Mouse (Mus musculus) hindbrain, embryonic 10.5 days (tissue): Measurements from ENCODE around the gene Lhpp. TPM values are rescaled to one million over a fixed set of nuclear protein-coding genes. Genes with fewer than 3 reads are reported as not detected.

ENCODE experiments used
- DNase-seq: peaks from one replicate; pipeline ENCODE4 v3.0.0-alpha.2; 2017; ENCODE audit warnings: low spot score
- H3K27ac ChIP-seq: fragments of 300-500 bp; sonication (generic); 2 replicates; pipeline ENCODE4 v1.5.1; 2016; ENCODE audit warnings: mild to moderate bottlenecking, moderate library complexity
- H3K27me3 ChIP-seq: fragments of 300-500 bp; sonication (generic); 2 replicates; pipeline ENCODE4 v1.6.1; 2016; ENCODE audit warnings: mild to moderate bottlenecking; ENCODE audit not compliant: poor library complexity, insufficient read depth, severe bottlenecking
- H3K36me3 ChIP-seq: fragments of 300-500 bp; sonication (generic); 2 replicates; pipeline ENCODE4 v1.6.1; 2016; ENCODE audit warnings: mild to moderate bottlenecking, moderate library complexity
- H3K4me1 ChIP-seq: fragments of 300-500 bp; sonication (generic); replicated peaks from 2 replicates; pipeline ENCODE4 v1.6.1; 2016; ENCODE audit warnings: mild to moderate bottlenecking
- H3K4me3 ChIP-seq: fragments of 300-500 bp; sonication (generic); 2 replicates; pipeline ENCODE4 v1.5.1; 2016; ENCODE audit warnings: mild to moderate bottlenecking, moderate library complexity
- H3K9me3 ChIP-seq: fragments of 300-500 bp; sonication (generic); 2 replicates; pipeline ENCODE4 v1.6.1; 2016; ENCODE audit warnings: mild to moderate bottlenecking, moderate library complexity
- WGBS: fragments of 180-500 bp; shearing (Covaris S2); methylation state at CpG from one replicate; pipeline ENCODE4 v1.1.7; 2016; 5-methylcytosine and 5-hydroxymethylcytosine counted together
- polyA plus RNA-seq: library from polyadenylated mRNA; unstranded; fragments of >200 nt; fragmentation: Nextera tagmentation; extraction: Ambion mirVana; gene quantifications from 2 replicates; pipeline ENCODE4 v1.2.1, GENCODE M21; 2016

Lhpp gene
- polyA plus RNA-seq, 1 experiment from 2014 or later = 18.9 TPM

GRCm38 (mm10) chr7:132730510-132730909, 120.1 kb downstream of the Lhpp start:
- no peaks in the 10 kb centered on the region for H3K27me3 ChIP-seq
- H3K4me1 ChIP-seq = peaks cover 68% of the 10 kb centered on the region
- H3K27ac ChIP-seq = peak overlapping the region; percentile 84; the same call in 1 of the 2 replicates
- no peak for DNase-seq
- no peak overlapping the region for H3K4me3 ChIP-seq
- H3K9me3 ChIP-seq = no peaks in the 10 kb centered on the region
- H3K36me3 ChIP-seq = peaks cover 13% of the 10 kb centered on the region
- WGBS = 81% methylated on average over 7 of the region's 7 CpGs

GRCm38 (mm10) chr7:132731558-132731957, 121.1 kb downstream of the Lhpp start:
- H3K9me3 ChIP-seq = no peaks in the 10 kb centered on the region
- H3K36me3 ChIP-seq = peaks cover 13% of the 10 kb centered on the region
- no peaks in the 10 kb centered on the region for H3K27me3 ChIP-seq
- H3K4me1 ChIP-seq = peaks cover 79% of the 10 kb centered on the region
- 39% methylated on average over 6 of the region's 6 CpGs for WGBS
- H3K4me3 ChIP-seq = no peak overlapping the region
- DNase-seq = no peak
- peak overlapping the region; percentile 84 for H3K27ac ChIP-seq

- Histone ChIP-seq H3K27me3 (no peaks in the 10 kb centered on the region), H3K4me1 (peaks cover 77% of the 10 kb centered on the region), H3K27ac (peak overlapping the region; percentile 84), H3K9me3 (no peaks in the 10 kb centered on the region), H3K36me3 (peaks cover 13% of the 10 kb centered on the region), H3K4me3 (no peak overlapping the region)
- 64% methylated on average over 6 of the region's 6 CpGs for WGBS
- DNase-seq = no peak
Measured at GRCm38 (mm10) chr7:132732136-132732789, 121.8 kb downstream of the Lhpp start.

GRCm38 (mm10) chr7:132733521-132733920, 123.1 kb downstream of the Lhpp start:
- WGBS = 61% methylated on average over 6 of the region's 6 CpGs
- H3K4me3 ChIP-seq = no peak overlapping the region
- peaks cover 26% of the 10 kb centered on the region for H3K36me3 ChIP-seq
- H3K9me3 ChIP-seq = no peaks in the 10 kb centered on the region
- H3K4me1 ChIP-seq = peaks cover 74% of the 10 kb centered on the region
- no peak for DNase-seq
- H3K27ac ChIP-seq = peak overlapping the region; percentile 84
- no peaks in the 10 kb centered on the region for H3K27me3 ChIP-seq

- H3K27me3 ChIP-seq = no peaks in the 10 kb centered on the region
- H3K4me3 ChIP-seq = no peak overlapping the region
- DNase-seq = no peak
- H3K27ac ChIP-seq = peak overlapping the region; percentile 84
- no peaks in the 10 kb centered on the region for H3K9me3 ChIP-seq
- H3K36me3 ChIP-seq = peaks cover 26% of the 10 kb centered on the region
- 79% methylated on average over 9 of the region's 9 CpGs for WGBS
- peaks cover 74% of the 10 kb centered on the region for H3K4me1 ChIP-seq
Measured at GRCm38 (mm10) chr7:132734222-132734621, 123.8 kb downstream of the Lhpp start.

- WGBS = 66% methylated on average over 5 of the region's 5 CpGs
- no peak for DNase-seq
- Histone ChIP-seq H3K4me3 (no peak overlapping the region), H3K27me3 (no peaks in the 10 kb centered on the region), H3K36me3 (peaks cover 18% of the 10 kb centered on the region), H3K4me1 (peaks cover 67% of the 10 kb centered on the region), H3K9me3 (no peaks in the 10 kb centered on the region), H3K27ac (peak overlapping the region; percentile 84)
Measured at GRCm38 (mm10) chr7:132735145-132735544, 124.7 kb downstream of the Lhpp start.

- Histone ChIP-seq H3K27me3 (no peaks in the 10 kb centered on the region), H3K4me3 (no peak overlapping the region), H3K4me1 (peaks cover 55% of the 10 kb centered on the region), H3K27ac (peak overlapping the region; percentile 84), H3K9me3 (no peaks in the 10 kb centered on the region), H3K36me3 (peaks cover 26% of the 10 kb centered on the region)
- 63% methylated on average over 17 of the region's 17 CpGs for WGBS
- DNase-seq = no peak
Measured at GRCm38 (mm10) chr7:132736099-132736862, 125.8 kb downstream of the Lhpp start.

- 94% methylated on average over 6 of the region's 6 CpGs for WGBS
- H3K9me3 ChIP-seq = no peaks in the 10 kb centered on the region
- no peaks in the 10 kb centered on the region for H3K27me3 ChIP-seq
- no peak overlapping the region for H3K27ac ChIP-seq
- H3K4me3 ChIP-seq = no peak overlapping the region
- H3K4me1 ChIP-seq = peaks cover 30% of the 10 kb centered on the region
- no peak for DNase-seq
- peaks cover 33% of the 10 kb centered on the region for H3K36me3 ChIP-seq
Measured at GRCm38 (mm10) chr7:132738844-132739243, 128.4 kb downstream of the Lhpp start.

- WGBS = 91% methylated on average over 6 of the region's 6 CpGs
- Histone ChIP-seq H3K27ac (no peak overlapping the region), H3K27me3 (no peaks in the 10 kb centered on the region), H3K9me3 (no peaks in the 10 kb centered on the region), H3K4me1 (peaks cover 20% of the 10 kb centered on the region), H3K4me3 (no peak overlapping the region), H3K36me3 (peaks cover 27% of the 10 kb centered on the region)
- DNase-seq = no peak
Measured at GRCm38 (mm10) chr7:132739829-132740228, 129.4 kb downstream of the Lhpp start.

- Histone ChIP-seq H3K4me1 (no peaks in the 10 kb centered on the region), H3K9me3 (no peaks in the 10 kb centered on the region), H3K4me3 (no peak overlapping the region), H3K27me3 (no peaks in the 10 kb centered on the region), H3K36me3 (peaks cover 31% of the 10 kb centered on the region), H3K27ac (no peak overlapping the region)
- 88% methylated on average over 5 of the region's 5 CpGs for WGBS
- DNase-seq = no peak
Measured at GRCm38 (mm10) chr7:132742912-132743311, 132.5 kb downstream of the Lhpp start.

- Histone ChIP-seq H3K4me3 (no peak overlapping the region), H3K9me3 (no peaks in the 10 kb centered on the region), H3K27ac (no peak overlapping the region), H3K27me3 (no peaks in the 10 kb centered on the region), H3K36me3 (peaks cover 26% of the 10 kb centered on the region), H3K4me1 (no peaks in the 10 kb centered on the region)
- DNase-seq = no peak
- WGBS = 86% methylated on average over 6 of the region's 6 CpGs
Measured at GRCm38 (mm10) chr7:132747096-132747495, 136.7 kb downstream of the Lhpp start.

GRCm38 (mm10) chr7:132748076-132748769, 137.8 kb downstream of the Lhpp start:
- WGBS = 86% methylated on average over 3 of the region's 3 CpGs
- no peak overlapping the region for H3K4me3 ChIP-seq
- H3K27ac ChIP-seq = no peak overlapping the region
- H3K4me1 ChIP-seq = peaks cover 2% of the 10 kb centered on the region
- H3K36me3 ChIP-seq = peaks cover 26% of the 10 kb centered on the region
- H3K27me3 ChIP-seq = no peaks in the 10 kb centered on the region
- H3K9me3 ChIP-seq = no peaks in the 10 kb centered on the region
- no peak for DNase-seq

- Histone ChIP-seq H3K9me3 (no peaks in the 10 kb centered on the region), H3K27me3 (no peaks in the 10 kb centered on the region), H3K36me3 (peaks cover 26% of the 10 kb centered on the region), H3K4me3 (no peak overlapping the region), H3K4me1 (peaks cover 14% of the 10 kb centered on the region), H3K27ac (no peak overlapping the region)
- 93% methylated on average over 11 of the region's 11 CpGs for WGBS
- no peak for DNase-seq
Measured at GRCm38 (mm10) chr7:132749504-132749903, 139.1 kb downstream of the Lhpp start.
